Mouse (Mus musculus) layer of hippocampus, postnatal 14 days (tissue): ENCODE data around the gene Pcnx4. TPM values are rescaled to one million over a fixed set of nuclear protein-coding genes. Genes with fewer than 3 reads are reported as not detected.
"Not testable (repeated sequence)": the region's sequence is repeated elsewhere in the genome, so short reads cannot be mapped to it uniquely, and the experiment has no call there.

ENCODE experiments used
- DNase-seq, 2 experiments: peaks; one replicate each; pipeline ENCODE4 v3.0.0; 2021 to 2022; ENCODE audit warnings: low spot score in 2 of 2, mixed read lengths in 1 of 2
- total RNA-seq, 2 experiments: library from RNA; stranded (reverse); gene quantifications; 2 replicates each; pipeline ENCODE4 v1.2.3; 2021

The Pcnx4 gene
- total RNA-seq, 2 experiments from 2014 or later, result 27.5 to 30.4 TPM

GRCm38 (mm10) chr12:72592991-72593390, 56.8 kb downstream of the Pcnx4 start:
- DNase-seq, result no peak

- no peak for DNase-seq
Measured at GRCm38 (mm10) chr12:72594001-72594400, 57.8 kb downstream of the Pcnx4 start.

GRCm38 (mm10) chr12:72598731-72599130, 62.5 kb downstream of the Pcnx4 start:
- DNase-seq, result not testable (repeated sequence)

GRCm38 (mm10) chr12:72612053-72612452, 75.9 kb downstream of the Pcnx4 start:
- no peak for DNase-seq

GRCm38 (mm10) chr12:72620856-72621255, 84.7 kb downstream of the Pcnx4 start:
- no peak for DNase-seq

GRCm38 (mm10) chr12:72621441-72621840, 85.3 kb downstream of the Pcnx4 start:
- no peak for DNase-seq

- DNase-seq, result no peak
Measured at GRCm38 (mm10) chr12:72622853-72623496, 86.8 kb downstream of the Pcnx4 start.

GRCm38 (mm10) chr12:72628751-72629150, 92.6 kb downstream of the Pcnx4 start:
- no peak for DNase-seq

Other genes with a start within 250 kb of the Pcnx4 start
- gene Rtn1, start 127.3 kb upstream of the Pcnx4 start, total RNA-seq, result 1,000 to 10,000 TPM; 1,488 to 1,503 TPM
- gene Lrrc9, start 94.5 kb upstream of the Pcnx4 start, total RNA-seq, result 1 to 10 TPM; 1.5 to 1.6 TPM
- under 1 TPM in 1 of 2 experiments, not detected in 1; 0.55 TPM for gene Gm4756, start 113.3 kb downstream of the Pcnx4 start, total RNA-seq
- gene Dhrs7, start 128.5 kb downstream of the Pcnx4 start, total RNA-seq, result 10 to 100 TPM; 42.7 to 43.5 TPM
- gene Ppm1a, start 221.1 kb downstream of the Pcnx4 start, total RNA-seq, result 100 to 1,000 TPM; 215 to 243 TPM